Mouse (Mus musculus) midbrain, embryonic 16.5 days (tissue): ENCODE results near the gene Tmem245. TPM values are rescaled to one million over a fixed set of nuclear protein-coding genes. Genes with fewer than 3 reads are reported as not detected.

ENCODE experiments used
- ATAC-seq: fragments of 200-750 bp; cut with Nextera tagmentation; 2 replicates; pipeline ENCODE4 v1.8.0; 2017; ENCODE audit warnings: moderate TSS enrichment
- H3K27ac ChIP-seq: fragments of 300-500 bp; sonication (generic); 2 replicates; pipeline ENCODE4 v1.5.1; 2014; ENCODE audit warnings: mild to moderate bottlenecking, low read length, mixed read lengths
- H3K27me3 ChIP-seq: fragments of 300-500 bp; sonication (generic); 2 replicates; pipeline ENCODE4 v1.6.1; 2014; ENCODE audit warnings: low read depth, low read length, mixed read lengths; ENCODE audit not compliant: control insufficient read depth, insufficient read depth
- H3K36me3 ChIP-seq: fragments of 300-500 bp; sonication (generic); 2 replicates; pipeline ENCODE4 v1.6.1; 2014; ENCODE audit warnings: mild to moderate bottlenecking, low read length, moderate library complexity, mixed read lengths; ENCODE audit not compliant: control insufficient read depth, insufficient read depth
- H3K4me1 ChIP-seq: fragments of 300-500 bp; sonication (generic); 2 replicates; pipeline ENCODE4 v1.6.1; 2014; ENCODE audit warnings: mild to moderate bottlenecking, low read length, mixed read lengths; ENCODE audit not compliant: control insufficient read depth, insufficient read depth
- H3K4me2 ChIP-seq: fragments of 300-500 bp; sonication (generic); 2 replicates; pipeline ENCODE4 v1.6.1; 2014; ENCODE audit warnings: mild to moderate bottlenecking, low read length, mixed read lengths
- H3K4me3 ChIP-seq: fragments of 300-500 bp; sonication (generic); 2 replicates; pipeline ENCODE4 v1.5.1; 2014; ENCODE audit warnings: low read depth, mild to moderate bottlenecking, low read length, moderate library complexity, mixed read lengths
- H3K9ac ChIP-seq: fragments of 300-500 bp; sonication (generic); 2 replicates; pipeline ENCODE4 v1.6.1; 2014; ENCODE audit warnings: low read depth, low read length, mixed read lengths
- H3K9me3 ChIP-seq: fragments of 300-500 bp; sonication (generic); replicated peaks from 2 replicates; pipeline ENCODE4 v1.6.1; 2014; ENCODE audit warnings: mild to moderate bottlenecking, low read length, mixed read lengths; ENCODE audit not compliant: control insufficient read depth, poor library complexity, severe bottlenecking
- WGBS: fragments of 180-500 bp; shearing (Covaris S2); extraction: QIAGEN DNeasy Blood & Tissue Kit; methylation state at CpG from one replicate; pipeline ENCODE4 v1.1.7; 2014; 5-methylcytosine and 5-hydroxymethylcytosine counted together
- polyA plus RNA-seq: library from polyadenylated mRNA; unstranded; fragments of >200 nt; fragmentation: Nextera tagmentation; extraction: Ambion mirVana; gene quantifications from 2 replicates; pipeline ENCODE4 v1.2.1, GENCODE M21; 2015

Gene Tmem245
- 7.6 and 9.3 TPM in 2 replicates for polyA plus RNA-seq

DNA sequence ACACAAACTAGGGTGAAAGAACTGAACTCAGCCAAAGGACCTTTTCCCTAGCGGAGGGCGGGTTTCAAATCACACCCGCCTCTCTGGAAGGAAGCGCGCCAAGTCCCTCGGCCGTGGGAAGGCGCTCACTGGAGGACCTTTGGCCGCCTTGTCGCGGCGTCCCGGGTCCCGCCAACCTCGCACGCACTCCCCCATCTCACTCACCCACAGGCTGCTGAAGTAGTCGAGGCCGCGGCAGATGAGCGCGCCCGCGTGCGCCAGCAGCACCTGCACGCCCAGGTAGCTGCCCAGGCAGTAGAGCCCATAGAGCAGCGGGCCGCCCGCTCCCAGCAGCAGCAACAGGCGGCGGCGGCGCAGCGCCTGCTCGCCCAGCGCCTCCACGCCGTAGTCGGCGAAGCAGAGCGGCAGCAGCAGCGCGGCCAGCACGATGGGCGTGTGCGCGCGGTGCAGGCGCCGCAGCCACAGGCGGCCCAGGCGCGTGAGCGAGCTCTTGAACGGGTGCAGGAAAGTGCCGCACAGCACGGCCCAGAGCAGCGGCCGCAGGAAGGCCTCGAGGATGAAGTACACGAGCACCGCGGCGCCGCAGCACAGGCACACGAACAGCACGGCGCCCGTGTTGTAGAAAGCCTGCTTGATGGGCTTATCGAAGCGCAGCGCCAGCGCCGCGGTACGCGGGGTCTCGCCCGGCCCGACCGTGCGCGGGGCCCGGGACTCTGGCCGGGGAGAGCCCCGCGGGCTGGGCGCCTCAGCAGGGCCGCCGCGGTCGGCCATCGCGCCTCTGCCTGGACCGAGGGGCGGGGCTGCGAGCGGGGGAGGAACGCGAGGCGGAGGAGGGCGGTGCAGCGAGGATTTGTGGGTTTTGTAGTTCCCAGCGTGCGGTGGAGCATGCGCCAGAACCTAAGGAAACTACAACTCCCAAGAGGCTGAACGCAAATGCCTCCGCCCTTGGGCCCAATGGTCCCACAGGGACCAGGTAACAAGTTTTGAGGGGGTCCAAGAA lies at the start of gene Tmem245:
Gene Tmem245, minus strand, starts transcription at position 797 of the 1,000 bp plus-strand sequence.
- peaks cover 29% of the 10 kb centered on the region for H3K4me1 ChIP-seq
- peak within 1 kb of the TSS; percentile 88 for H3K4me3 ChIP-seq
- H3K9me3 ChIP-seq = no peaks in the 10 kb centered on the region
- H3K4me2 ChIP-seq = peak within 1 kb of the TSS; percentile 92
- H3K36me3 ChIP-seq = no peaks in the 10 kb centered on the region
- H3K27ac ChIP-seq = peak within 1 kb of the TSS; percentile 91
- no peaks in the 10 kb centered on the region for H3K27me3 ChIP-seq
- H3K9ac ChIP-seq = peak within 1 kb of the TSS; percentile 84
- WGBS = under 1% methylated on average over 104 of the region's 107 CpGs
- ATAC-seq = peak; percentile 97

GRCm38 (mm10) chr4:56993331-56993730 lies 46.1 kb upstream of the Tmem245 start:
- 88% methylated on average over 7 of the region's 7 CpGs for WGBS

GRCm38 (mm10) chr4:56991951-56992350 lies 44.7 kb upstream of the Tmem245 start:
- no peaks in the 10 kb centered on the region for H3K27me3 ChIP-seq
- no peak for ATAC-seq

More at GRCm38 (mm10) chr4:56993331-56993730, 46.1 kb upstream of the Tmem245 start:
- H3K4me2 ChIP-seq = no peak overlapping the region
- H3K27ac ChIP-seq = no peak overlapping the region
- H3K36me3 ChIP-seq = peaks cover 4% of the 10 kb centered on the region; the same call in 1 of the 2 replicates
- H3K4me1 ChIP-seq = peaks cover 5% of the 10 kb centered on the region; the same call in 1 of the 2 replicates
- ATAC-seq = no peak
- no peak overlapping the region for H3K9ac ChIP-seq
- no peaks in the 10 kb centered on the region for H3K9me3 ChIP-seq
- H3K27me3 ChIP-seq = no peaks in the 10 kb centered on the region
- H3K4me3 ChIP-seq = no peak overlapping the region

GRCm38 (mm10) chr4:56990215-56990584 lies 43.0 kb upstream of the Tmem245 start, which contains the start of gene Frrs1l:
Gene Frrs1l, minus strand, starts transcription at chr4:56990391.
- WGBS = under 1% methylated on average over 43 of the region's 44 CpGs
- H3K4me1 ChIP-seq = peaks cover 8% of the 10 kb centered on the region; the same call in 1 of the 2 replicates
- H3K36me3 ChIP-seq = no peaks in the 10 kb centered on the region
- H3K9me3 ChIP-seq = no peaks in the 10 kb centered on the region
- ATAC-seq = peak; percentile 95
- H3K27me3 ChIP-seq = no peaks in the 10 kb centered on the region
- peak within 1 kb of the TSS; percentile 72 for H3K9ac ChIP-seq
- peak within 1 kb of the TSS; percentile 65 for H3K4me2 ChIP-seq
- peak within 1 kb of the TSS; percentile 84 for H3K27ac ChIP-seq
- peak within 1 kb of the TSS; percentile 59 for H3K4me3 ChIP-seq

More at GRCm38 (mm10) chr4:56991951-56992350, 44.7 kb upstream of the Tmem245 start:
- H3K9me3 ChIP-seq = no peaks in the 10 kb centered on the region
- no peak overlapping the region for H3K9ac ChIP-seq
- H3K27ac ChIP-seq = no peak overlapping the region
- no peak overlapping the region for H3K4me2 ChIP-seq
- H3K4me1 ChIP-seq = peaks cover 8% of the 10 kb centered on the region; the same call in 1 of the 2 replicates
- WGBS = 77% methylated on average over 2 of the region's 2 CpGs
- no peaks in the 10 kb centered on the region for H3K36me3 ChIP-seq
- no peak overlapping the region for H3K4me3 ChIP-seq

GRCm38 (mm10) chr4:56989431-56990214 lies 42.4 kb upstream of the Tmem245 start:
- H3K4me2 ChIP-seq = peak overlapping the region; percentile 65
- under 1% methylated on average over 38 of the region's 45 CpGs for WGBS
- ATAC-seq = peak; percentile 82
- H3K36me3 ChIP-seq = no peaks in the 10 kb centered on the region
- H3K9ac ChIP-seq = peak overlapping the region; percentile 72
- peaks cover 8% of the 10 kb centered on the region; the same call in 1 of the 2 replicates for H3K4me1 ChIP-seq
- peak overlapping the region; percentile 59 for H3K4me3 ChIP-seq
- H3K27me3 ChIP-seq = no peaks in the 10 kb centered on the region
- H3K27ac ChIP-seq = peak overlapping the region; percentile 84
- H3K9me3 ChIP-seq = no peaks in the 10 kb centered on the region

DNA sequence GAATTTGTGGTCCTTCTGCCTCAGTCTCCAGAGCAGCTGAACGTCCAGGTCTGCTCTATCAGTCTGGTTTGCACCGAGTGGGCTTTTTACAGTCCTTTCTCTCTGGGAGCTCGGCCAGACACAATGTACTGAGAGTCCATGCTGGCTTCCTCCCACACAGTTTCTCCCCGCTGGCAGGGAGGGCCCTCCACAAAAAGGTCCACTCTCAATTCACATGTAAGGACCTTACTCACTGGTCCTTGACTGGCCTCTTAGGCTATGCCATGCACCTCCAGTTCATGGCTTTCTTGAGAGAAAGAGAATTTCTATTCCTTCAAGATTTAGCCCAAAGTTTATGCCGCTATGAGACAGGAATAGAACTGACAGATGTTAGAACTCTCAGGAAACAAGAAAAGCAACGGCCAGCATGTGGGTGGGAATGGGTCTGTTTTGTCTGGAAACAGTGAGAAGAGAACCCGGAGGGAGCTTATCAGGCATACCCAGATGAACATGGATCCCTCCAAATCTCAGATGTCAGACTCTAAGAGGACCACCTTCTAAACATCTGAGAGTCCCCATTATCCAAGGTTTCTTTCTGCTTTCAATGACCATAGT lies 18.4 kb upstream of the Tmem245 start:
- H3K27me3 ChIP-seq = no peaks in the 10 kb centered on the region
- H3K9ac ChIP-seq = no peak overlapping the region
- H3K36me3 ChIP-seq = peaks cover 33% of the 10 kb centered on the region
- 78% methylated on average over 7 of the region's 7 CpGs for WGBS
- H3K4me3 ChIP-seq = no peak overlapping the region
- H3K4me2 ChIP-seq = no peak overlapping the region
- H3K4me1 ChIP-seq = no peaks in the 10 kb centered on the region
- H3K27ac ChIP-seq = no peak overlapping the region
- ATAC-seq = no peak
- no peaks in the 10 kb centered on the region for H3K9me3 ChIP-seq

DNA sequence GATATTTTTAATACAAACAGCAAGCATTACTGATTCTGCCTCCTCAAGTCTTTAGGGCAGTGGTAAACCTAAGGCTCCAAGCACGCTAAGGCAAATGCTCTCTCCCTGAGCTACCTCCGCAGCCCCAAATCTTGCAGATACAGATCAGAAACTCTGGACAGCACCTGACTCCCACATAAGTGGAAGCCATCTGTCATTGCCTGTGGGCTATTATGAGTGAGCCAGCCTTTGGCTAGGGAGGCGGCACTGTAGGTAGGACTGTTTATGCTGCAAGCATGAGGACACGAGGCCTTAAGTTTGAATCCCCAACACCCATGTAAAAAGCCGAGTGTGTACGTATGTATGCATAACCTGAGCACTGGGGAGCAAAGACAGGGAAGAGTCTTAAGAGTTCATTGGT lies 16.4 kb upstream of the Tmem245 start:
- no peaks in the 10 kb centered on the region for H3K4me1 ChIP-seq
- H3K4me3 ChIP-seq = no peak overlapping the region
- no peak overlapping the region for H3K4me2 ChIP-seq
- ATAC-seq = no peak
- H3K27me3 ChIP-seq = no peaks in the 10 kb centered on the region
- 90% methylated on average over 6 of the region's 6 CpGs for WGBS
- peaks cover 39% of the 10 kb centered on the region for H3K36me3 ChIP-seq
- H3K9ac ChIP-seq = no peak overlapping the region
- no peaks in the 10 kb centered on the region for H3K9me3 ChIP-seq
- H3K27ac ChIP-seq = no peak overlapping the region

- Histone ChIP-seq H3K36me3 (peaks cover 24% of the 10 kb centered on the region), H3K4me1 (no peaks in the 10 kb centered on the region), H3K4me3 (no peak overlapping the region), H3K4me2 (no peak overlapping the region), H3K27ac (no peak overlapping the region), H3K9ac (no peak overlapping the region), H3K9me3 (no peaks in the 10 kb centered on the region), H3K27me3 (no peaks in the 10 kb centered on the region)
- WGBS = 87% methylated on average over 12 of the region's 12 CpGs
- no peak for ATAC-seq
Measured at GRCm38 (mm10) chr4:56961320-56961925, 14.2 kb upstream of the Tmem245 start.
